Mouse (Mus musculus): Measurements from ENCODE around the gene Mblac1. TPM values are rescaled to one million over a fixed set of nuclear protein-coding genes. Genes with fewer than 3 reads are reported as not detected.

The Mblac1 gene
- total RNA-seq (2021) = 1 to 10 TPM; 5.6 to 5.7 TPM
- long read RNA-seq, experiment 1, transcript Mblac1-201 (1 exons, 1,308 nt) = major isoform, 5 of 5 reads
- long read RNA-seq, experiment 1, partial matches to known transcripts = 0 of 5 reads
- long read RNA-seq, experiment 1, other reads (novel, unspliced or antisense) = 0 of 5 reads
- long read RNA-seq, experiment 2, transcript Mblac1-201 (1 exons, 1,308 nt) = major isoform, 7 of 7 reads
- long read RNA-seq, experiment 2, partial matches to known transcripts = 0 of 7 reads
- long read RNA-seq, experiment 2, other reads (novel, unspliced or antisense) = 0 of 7 reads

DNA sequence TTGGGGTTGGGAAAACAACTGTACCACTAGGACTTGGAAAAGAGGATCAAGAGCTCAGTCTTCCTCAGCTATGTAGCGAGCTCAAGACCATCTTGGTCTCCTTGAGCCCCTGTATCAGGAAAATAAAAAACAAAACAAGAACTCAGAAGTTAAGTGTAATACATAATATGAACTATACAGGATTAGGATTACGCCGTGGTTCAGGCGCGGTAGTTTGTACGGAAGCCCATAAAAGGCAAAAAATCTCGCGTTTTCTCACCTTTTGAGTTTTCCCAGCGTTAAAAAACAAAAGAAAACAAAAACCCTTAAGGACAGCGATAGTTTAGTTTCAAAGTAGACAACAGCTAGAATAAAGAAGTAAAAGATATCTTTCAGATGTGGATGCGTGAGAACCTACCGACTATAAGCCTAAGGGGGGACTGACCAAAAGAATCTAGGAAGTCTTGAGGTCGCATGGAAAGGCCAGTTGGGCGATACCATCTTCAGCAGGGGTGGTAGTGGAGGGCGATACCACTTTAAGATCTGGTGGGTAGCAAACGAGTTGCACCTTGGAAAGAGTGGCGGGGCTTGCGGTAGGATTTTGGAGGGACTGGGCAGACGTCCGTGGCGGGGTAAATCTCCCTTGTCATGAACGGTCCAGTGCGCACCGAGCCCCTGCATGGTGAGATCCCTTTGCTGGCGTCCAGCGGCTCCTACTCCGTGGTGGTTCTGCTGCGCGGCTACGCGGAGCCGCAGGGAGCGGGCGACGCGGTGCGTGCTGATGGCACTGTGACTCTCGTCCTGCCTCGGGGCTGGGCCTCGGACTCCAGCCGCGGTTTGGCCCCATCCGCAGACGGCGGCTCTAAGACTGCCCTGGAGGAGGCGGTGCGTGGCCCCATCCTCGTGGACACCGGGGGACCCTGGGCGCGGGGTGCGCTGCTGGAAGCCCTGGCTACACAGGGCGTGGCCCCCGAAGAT, at the start of gene Mblac1:
TSS of gene Mblac1 (plus strand) at position 544 of the 957 bp plus-strand sequence.
- peak; percentile 47 to 80 for DNase-seq (ENCODE audit: low spot score in 2 of 2)

DNA sequence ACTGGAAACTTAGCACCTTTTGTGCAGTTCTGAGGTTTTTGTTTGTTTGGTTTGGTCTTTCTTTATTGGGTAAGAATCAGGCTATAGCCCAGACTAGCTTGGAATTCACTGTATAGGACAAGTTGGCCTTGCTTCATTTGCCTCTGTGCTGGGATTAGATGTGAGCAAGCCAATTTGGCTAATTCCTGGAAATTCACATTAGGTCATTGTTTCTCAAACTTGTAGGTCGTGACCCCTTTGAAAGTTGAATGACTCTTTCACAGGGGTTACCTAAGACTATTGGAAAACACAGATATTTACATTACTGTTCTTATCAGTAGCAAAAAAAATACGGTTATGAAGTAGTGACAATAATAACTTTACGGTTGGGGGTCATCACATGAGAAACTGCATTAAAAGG, 39.7 kb upstream of the Mblac1 start:
- no peak for DNase-seq (ENCODE audit: low spot score in 2 of 2)

DNA sequence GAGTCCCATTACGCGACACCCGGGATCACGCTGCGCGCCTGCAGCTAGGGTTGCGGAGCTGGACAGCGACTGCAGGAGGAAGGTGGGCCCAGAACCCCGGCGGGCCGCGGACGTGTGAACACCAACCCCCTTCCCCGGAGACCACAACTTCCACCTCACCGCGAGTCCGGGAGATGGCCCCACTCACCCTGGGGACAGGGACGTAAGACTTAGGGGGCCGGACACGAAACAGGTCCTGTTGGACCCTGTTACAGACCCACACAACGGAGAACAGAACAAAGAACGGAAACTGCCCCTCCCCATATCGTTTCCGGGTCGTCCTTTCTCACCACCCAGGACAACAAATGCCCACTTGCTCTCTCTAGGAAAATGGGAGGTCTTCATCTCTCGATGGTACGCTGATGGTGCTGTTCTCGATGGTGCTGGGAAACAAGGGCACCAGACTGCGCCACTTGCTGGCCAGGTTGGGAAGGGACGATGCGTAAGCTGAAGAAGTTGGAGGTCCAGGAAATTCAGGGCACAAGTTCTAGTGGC, 38.6 kb upstream of the Mblac1 start, which contains the start of gene Zfp113:
TSS of gene Zfp113 (minus strand) at position 302 of the 534 bp plus-strand sequence.
- DNase-seq (ENCODE audit: low spot score in 2 of 2) = peak; percentile 48 to 79

DNA sequence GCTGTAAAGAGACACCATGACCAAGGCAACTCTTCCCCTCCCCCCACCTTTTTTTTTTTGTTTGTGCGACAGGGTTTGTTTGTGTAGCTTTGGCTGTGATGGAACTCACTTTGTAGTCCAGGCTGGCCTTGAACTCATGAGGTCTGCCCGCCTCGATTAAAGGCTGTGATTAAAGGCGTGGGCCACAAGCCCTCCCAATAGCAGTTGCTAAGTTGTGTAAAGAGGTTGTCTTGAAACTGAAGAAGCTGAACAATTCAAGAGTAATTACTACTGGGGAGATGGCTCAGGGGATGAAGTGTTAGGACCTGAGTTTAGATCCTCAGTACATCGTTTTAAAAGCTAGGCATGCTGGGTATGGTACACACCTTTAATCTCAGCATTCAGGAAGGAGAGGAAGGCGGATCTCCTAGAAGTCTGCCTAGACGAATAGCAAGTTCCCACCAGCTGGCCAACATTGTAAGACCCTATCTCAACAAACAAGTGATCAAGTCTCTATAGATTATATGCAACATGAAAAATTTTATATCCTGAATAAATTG, 33.8 kb upstream of the Mblac1 start:
- no peak for DNase-seq (ENCODE audit: low spot score in 2 of 2)

DNA sequence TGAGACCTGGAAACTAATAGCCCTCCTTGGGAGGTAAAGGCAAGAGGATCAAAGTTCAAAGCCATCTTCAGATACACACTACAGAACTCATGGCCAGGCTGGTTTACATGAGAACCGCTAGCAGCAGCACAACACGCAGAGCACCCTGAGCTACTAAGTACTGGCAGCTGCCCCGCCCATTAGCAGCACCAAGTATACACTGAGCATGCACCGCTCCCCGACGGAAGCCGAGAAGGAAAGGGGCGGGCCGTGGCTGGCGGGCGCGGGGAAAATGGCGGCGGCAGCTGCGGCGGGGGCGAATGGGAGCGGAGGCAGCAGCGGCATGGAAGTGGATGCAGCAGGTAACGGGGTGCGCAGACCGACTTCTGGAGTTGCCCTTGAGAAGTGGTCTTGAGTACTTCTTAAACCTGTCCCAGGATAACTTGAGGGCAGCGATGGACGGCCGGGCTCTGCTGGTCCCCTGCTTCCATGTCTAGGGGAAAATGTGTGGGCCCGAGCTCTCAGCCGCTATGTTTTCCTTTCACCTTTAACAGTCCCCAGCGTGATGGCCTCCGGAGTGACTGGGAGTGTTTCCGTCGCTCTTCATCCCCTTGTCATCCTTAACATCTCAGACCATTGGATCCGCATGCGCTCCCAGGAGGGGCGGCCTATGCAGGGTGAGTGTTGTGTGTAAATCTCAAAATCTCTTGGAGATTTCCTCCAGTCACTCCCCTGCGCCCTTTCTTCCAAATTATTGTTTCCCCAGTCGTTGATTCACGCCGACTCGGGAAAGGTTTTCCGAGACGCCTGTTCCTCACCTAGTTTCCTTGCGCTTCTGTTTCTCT, 33.1 kb upstream of the Mblac1 start, which contains the start of gene Cops6:
TSS of gene Cops6 (plus strand) at position 230 of the 824 bp plus-strand sequence.
- DNase-seq (ENCODE audit: low spot score in 2 of 2) = peak; percentile 89 to 94

DNA sequence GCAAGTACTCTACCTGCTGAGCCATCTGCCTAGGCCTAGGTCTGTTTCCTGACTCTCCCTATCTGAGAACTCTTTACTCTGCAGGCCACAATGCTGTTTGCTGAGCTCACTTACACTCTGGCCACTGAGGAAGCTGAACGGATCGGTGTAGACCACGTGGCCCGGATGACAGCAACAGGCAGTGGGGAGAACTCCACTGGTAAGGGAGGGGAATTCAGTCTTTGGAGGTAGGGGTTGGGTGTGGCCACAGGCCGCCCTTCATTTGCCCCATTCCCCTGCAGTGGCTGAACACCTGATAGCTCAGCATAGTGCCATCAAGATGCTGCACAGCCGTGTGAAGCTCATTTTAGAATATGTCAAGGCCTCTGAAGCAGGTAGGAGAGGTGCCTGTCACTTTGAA, 31.1 kb upstream of the Mblac1 start:
- no peak for DNase-seq (ENCODE audit: low spot score in 2 of 2)

DNA sequence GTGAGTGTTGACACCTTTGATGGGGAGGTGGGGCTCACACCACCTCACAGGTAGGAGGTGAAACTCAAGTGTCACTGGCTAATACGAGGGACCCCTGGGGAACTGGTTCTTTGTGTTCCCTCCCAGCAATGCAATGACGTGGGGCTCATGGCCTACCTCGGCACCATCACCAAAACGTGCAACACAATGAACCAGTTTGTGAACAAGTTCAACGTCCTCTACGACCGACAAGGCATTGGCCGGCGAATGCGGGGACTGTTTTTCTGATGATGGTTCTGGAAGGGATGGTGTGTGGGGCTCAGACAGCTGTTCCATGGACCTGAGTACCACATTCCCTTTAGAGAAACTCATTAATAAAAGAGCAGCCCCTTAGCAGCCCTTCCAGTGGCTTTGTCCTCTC, 30.5 kb upstream of the Mblac1 start:
- no peak for DNase-seq (ENCODE audit: low spot score in 2 of 2)

DNA sequence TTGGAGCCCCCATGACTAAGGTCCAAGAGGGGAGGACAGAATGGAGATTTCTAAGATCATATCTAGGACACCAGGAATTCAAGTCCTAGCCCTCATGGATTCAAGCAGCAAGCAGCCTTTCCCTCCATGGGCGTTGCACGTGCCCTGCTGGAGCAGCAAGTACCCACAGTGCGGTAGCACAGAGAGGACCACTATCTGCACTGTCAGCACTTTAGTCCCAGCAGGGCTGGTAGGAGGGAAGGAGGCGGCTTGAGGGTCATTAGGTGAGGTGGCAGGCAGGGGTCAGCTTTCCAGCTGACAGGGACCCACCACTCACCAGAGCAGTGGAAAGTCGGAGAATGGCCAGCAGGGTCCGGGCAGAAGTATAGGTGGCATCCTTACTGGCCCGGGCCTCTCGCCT, 28.5 kb upstream of the Mblac1 start:
- DNase-seq (ENCODE audit: low spot score in 2 of 2) = no peak

DNA sequence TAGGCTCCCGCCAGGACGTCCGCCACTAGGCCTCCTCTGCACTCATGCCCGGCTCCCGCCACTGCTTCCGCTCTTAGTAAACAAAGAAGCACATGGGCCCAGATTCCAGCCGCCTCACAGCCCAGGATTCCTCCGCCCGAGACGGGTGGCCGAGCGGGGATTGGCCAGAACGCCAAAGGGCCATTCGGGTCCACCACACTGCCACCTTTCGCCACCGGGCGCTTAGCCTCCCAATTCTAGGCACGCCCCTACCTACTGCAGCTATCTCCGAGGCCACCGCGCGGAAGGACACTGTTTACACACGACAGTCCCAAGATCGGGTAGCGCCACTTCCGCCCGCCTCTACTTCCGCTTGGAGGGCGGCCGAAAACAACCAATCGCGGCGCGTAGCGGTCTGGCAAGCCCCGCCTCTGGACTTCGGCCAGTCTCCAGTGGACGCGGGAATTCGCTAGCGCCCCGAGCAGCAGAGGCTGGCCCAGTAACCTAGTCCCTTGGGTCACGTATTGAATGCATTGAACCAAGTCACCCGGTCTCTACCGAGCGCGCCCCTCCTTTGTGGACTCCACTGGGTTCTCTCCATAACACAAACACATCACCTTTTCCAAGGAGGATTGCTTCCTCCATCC, 23.1 kb upstream of the Mblac1 start:
- DNase-seq (ENCODE audit: low spot score in 2 of 2) = peak; percentile 96 to 98

DNA sequence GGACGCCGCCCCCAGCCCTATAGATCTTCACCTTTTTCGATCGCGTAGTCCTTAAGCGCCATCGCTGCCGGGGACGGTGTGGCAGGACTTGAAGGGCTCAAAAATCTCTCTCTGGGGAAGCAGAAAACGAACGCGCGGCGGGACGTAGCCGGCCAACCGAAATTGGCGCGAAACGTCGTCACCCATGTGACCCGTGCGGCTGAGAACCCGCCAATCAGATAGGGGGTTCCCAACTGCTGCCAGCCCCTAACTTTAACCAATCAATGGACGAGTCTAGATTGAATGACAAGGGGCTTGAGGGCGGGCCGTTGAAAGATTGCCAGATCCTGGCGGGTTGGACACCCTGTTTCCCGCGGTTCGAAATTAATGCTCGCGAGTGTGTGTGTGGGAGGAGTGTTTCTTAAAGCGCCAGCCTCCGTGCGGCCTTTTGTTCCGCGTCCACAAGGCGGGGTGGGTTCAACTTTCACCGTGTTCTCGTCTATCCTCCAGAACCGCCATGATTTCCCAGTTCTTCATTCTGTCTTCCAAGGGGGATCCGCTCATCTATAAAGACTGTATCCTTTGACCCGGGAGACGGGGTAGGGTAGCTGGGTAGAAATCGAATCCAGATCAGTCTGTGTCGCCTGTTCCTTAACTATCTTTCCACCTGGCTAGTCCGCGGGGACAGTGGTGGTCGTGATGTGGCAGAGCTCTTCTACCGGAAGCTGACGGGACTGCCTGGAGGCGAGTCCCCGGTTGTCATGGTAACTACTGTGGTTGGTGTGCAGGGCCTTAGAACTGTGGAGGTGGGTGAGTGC, 22.2 kb upstream of the Mblac1 start, which contains the start of the genes Ap4m1 and Mcm7:
TSS of gene Ap4m1 (plus strand) at position 308 of the 797 bp plus-strand sequence.
TSS of gene Mcm7 (minus strand) at position 728 of the 797 bp plus-strand sequence.
- peak; percentile 96 to 98 for DNase-seq (ENCODE audit: low spot score in 2 of 2)

DNA sequence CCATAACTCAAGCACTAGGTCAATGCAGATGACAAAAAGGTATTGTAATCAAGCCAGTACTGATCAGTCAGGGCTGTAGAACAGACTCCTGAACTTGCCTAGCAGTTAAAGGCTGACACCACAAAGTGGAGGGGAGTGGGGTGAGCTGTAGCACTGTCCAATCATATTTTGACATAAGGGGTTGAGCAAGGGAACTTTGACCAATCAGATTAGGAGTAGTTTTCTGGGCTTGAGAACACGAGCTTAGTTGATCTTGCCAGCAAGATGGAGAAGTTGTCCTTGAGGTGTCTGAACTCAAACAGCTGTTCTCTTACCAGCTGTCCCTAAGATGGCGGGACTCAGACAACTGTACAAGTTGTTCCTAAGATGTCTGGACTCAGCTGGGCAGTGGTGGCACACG, 20.9 kb upstream of the Mblac1 start:
- no peak for DNase-seq (ENCODE audit: low spot score in 2 of 2)

DNA sequence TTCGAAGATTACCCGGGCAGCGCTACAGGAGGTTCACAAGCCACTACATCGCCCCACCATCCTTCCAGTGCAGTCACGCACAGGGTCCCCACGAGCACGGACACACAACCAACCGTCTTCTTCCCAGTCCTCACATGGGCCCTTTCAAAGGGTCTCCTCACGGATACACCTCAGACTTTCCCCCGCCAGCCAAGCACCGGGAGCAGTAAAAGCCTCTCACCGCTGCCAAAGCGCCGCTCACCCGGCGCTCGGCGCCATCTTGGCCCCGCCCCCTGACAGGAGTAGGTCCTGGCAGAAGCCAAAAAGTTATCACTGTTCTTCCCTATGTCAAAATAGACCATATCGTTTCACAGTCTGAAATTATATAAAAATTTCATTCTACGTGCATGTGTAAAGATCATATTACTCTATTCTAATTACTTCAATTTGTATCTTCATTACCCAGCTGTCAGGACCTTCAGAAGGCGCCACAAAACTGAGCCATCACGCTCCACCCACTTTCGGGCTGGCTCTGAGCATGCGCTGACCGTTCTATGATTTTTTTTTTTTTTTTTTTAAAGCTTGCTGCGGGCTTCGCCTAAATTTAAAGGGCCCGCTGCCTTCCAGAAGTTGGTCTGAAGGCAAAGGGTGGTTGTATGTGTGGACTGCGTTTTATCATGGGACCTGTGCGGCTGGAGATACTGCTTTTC, 7.0 kb upstream of the Mblac1 start, which contains the start of the genes Taf6 and Cnpy4:
TSS of gene Taf6 (minus strand) at position 502 of the 689 bp plus-strand sequence.
TSS of gene Cnpy4 (plus strand) at position 536 of the 689 bp plus-strand sequence.
- DNase-seq (ENCODE audit: low spot score in 2 of 2) = peak; percentile 66 to 85

DNA sequence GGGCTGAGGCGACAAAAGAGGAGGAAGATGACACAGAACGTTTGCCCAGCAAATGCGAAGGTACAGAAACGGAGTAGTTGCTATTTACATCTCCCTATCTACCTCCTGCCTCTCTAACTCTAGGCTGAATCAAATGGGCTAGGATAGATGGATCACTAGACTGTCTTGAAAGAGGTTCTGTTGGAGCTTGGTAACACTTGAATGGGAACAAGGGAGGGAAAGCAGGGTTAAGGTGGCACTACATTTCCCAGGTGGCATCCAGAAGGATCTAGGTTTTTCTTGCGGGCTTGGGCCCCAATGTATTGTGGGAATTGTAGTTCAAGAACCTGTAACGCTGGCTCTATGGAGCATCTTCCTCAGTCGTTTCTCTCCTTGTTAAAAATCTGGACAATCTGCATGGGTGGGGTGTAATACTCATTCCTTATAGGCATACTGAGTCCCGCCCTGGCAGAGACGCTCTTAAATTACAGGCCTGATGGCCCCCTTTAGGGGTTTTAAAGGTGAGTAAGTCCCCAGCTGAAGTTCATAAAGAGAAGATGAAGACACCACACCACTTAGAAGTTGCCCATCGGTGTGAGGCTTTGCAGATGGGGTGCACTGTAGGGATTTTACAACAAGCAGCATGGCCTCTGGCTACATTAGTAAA, 6.3 kb upstream of the Mblac1 start:
- peak in 1 of 2 experiments; percentile 64 for DNase-seq (ENCODE audit: low spot score in 2 of 2)

DNA sequence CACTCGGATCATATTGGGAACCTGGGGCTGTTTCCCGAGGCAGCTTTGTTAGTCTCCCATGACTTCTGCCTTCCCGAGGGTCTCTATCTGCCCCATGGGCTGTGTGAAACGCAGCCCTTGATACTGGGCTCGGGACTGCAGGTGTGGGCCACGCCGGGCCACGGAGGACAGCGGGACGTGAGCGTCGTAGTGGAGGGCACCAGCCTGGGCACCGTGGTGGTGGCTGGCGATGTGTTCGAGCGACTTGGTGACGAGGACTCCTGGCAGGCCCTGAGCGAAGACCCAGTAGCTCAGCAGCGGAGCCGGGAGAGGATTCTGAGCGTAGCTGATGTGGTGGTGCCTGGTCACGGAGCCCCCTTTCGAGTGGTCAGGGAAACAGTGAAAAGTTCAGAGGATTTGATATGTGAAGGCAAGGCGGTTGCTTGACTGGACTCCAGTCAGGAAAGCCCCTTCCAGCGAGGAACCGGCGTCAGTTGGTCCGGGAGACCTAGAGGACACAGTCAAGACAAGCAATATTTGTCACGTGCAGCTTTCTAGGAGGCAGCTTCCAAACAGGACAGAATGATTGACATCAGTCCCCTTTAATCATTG, 736 bp downstream of the Mblac1 start:
- peak in 1 of 2 experiments; percentile 44 for DNase-seq (ENCODE audit: low spot score in 2 of 2)

DNA sequence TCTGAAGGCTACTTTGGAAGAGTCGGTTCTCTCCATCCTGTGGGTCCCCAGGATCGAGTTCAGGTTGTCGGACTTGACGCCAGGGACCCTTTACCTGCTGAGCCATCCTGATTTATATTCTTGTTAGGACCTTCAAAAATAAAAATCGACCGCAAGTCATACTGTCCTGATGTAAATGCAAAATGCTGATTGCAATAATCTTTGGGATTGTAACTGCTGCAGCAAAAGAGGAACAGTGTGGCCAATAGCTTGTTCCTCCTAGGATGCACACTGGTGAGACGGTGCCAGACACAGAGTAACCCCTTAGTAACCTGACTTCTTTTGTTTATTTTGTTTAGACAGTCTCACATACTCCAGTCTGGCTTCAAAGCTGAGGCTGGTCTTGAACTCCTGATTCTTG, 1.3 kb downstream of the Mblac1 start:
- DNase-seq (ENCODE audit: low spot score in 2 of 2) = no peak

DNA sequence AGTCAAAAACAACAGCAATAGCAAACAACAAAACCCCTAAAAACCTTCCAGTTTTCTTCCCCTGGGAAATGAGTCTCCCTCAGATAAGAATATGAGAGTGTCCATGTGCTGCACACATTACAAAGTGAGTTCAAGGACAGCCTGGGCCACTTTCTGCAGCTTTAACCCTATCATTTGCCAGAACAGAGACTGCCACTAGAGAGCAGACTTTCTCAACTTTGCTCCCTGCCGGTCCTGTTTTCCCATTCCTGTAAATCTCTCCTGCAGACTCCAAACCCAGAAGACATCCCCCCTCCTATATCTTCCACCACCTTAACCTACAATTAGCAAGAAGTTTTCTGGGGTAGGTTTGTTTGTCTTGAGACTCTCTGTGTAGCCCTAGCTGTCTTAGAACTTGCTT, 5.5 kb downstream of the Mblac1 start:
- no peak for DNase-seq (ENCODE audit: low spot score in 2 of 2)

DNA sequence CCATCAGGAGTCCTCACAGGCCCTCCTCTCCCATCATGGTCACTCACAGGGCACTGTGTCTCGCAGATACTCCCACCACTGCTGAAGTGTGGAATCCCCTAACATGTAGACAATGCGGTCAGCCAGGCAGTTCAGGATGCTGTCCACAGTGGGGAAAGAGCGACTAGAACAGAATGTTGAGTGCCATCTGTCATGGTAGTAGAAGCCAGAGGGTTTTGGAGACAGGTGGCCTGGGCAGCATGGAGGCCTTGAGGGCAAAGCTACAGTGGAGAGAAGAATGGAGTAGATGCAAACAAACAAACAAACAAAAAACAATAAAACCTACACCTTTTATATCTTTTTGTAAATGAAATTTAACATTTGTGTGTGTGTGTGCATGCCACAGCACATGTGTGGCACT, 8.0 kb downstream of the Mblac1 start:
- no peak for DNase-seq (ENCODE audit: low spot score in 2 of 2)
